Mouse (Mus musculus): ENCODE data around the gene Defb28. TPM values are rescaled to one million over a fixed set of nuclear protein-coding genes. Genes with fewer than 3 reads are reported as not detected.

Defb28 gene
- polyA plus RNA-seq, 1 experiment from 2014 or later, result not detected

GRCm38 (mm10) chr2:152544691-152545090 lies 26.6 kb downstream of the Defb28 start:
- H3K4me3 ChIP-seq (ENCODE audit: low read depth, low read length), result no peak overlapping the region
- 29% methylated on average over 4 of the region's 4 CpGs for WGBS
- H3K9me3 ChIP-seq (ENCODE audit: control insufficient read depth, low read length), result no peaks in the 10 kb centered on the region; the same call in 1 of the 2 replicates
- no peaks in the 10 kb centered on the region for H3K4me1 ChIP-seq (ENCODE audit: control insufficient read depth, insufficient read depth, low read length)
- no peak; the same call in 1 of the 2 replicates for ATAC-seq (ENCODE audit: low FRiP score)
- H3K4me2 ChIP-seq, result no peak overlapping the region
- no peaks in the 10 kb centered on the region for H3K27me3 ChIP-seq (ENCODE audit: control insufficient read depth, insufficient read depth, low read length)
- H3K36me3 ChIP-seq (ENCODE audit: control insufficient read depth, insufficient read depth, low read length), result no peaks in the 10 kb centered on the region
- no peak for DNase-seq (ENCODE audit: low spot score, missing footprints)
- H3K27ac ChIP-seq (ENCODE audit: low read depth, low read length), result no peak overlapping the region
- no peak overlapping the region for H3K9ac ChIP-seq (ENCODE audit: low read length)

GRCm38 (mm10) chr2:152548124-152548523 lies 30.1 kb downstream of the Defb28 start:
- no peak overlapping the region for H3K4me2 ChIP-seq
- no peak overlapping the region for H3K4me3 ChIP-seq (ENCODE audit: low read depth, low read length)
- ATAC-seq (ENCODE audit: low FRiP score) (no peak), DNase-seq (ENCODE audit: low spot score, missing footprints) (no peak)
- WGBS, result 78% methylated on average over 5 of the region's 5 CpGs
- no peak overlapping the region for H3K9ac ChIP-seq (ENCODE audit: low read length)
- H3K27me3 ChIP-seq (ENCODE audit: control insufficient read depth, insufficient read depth, low read length), result no peaks in the 10 kb centered on the region
- no peak overlapping the region for H3K27ac ChIP-seq (ENCODE audit: low read depth, low read length)
- H3K4me1 ChIP-seq (ENCODE audit: control insufficient read depth, insufficient read depth, low read length), result no peaks in the 10 kb centered on the region
- H3K9me3 ChIP-seq (ENCODE audit: control insufficient read depth, low read length), result no peaks in the 10 kb centered on the region
- no peaks in the 10 kb centered on the region for H3K36me3 ChIP-seq (ENCODE audit: control insufficient read depth, insufficient read depth, low read length)

GRCm38 (mm10) chr2:152553774-152554423 lies 35.8 kb downstream of the Defb28 start:
- H3K4me1 ChIP-seq (ENCODE audit: control insufficient read depth, insufficient read depth, low read length), result no peaks in the 10 kb centered on the region
- 14% methylated on average over 16 of the region's 16 CpGs for WGBS
- no peak overlapping the region for H3K27ac ChIP-seq (ENCODE audit: low read depth, low read length)
- ATAC-seq (ENCODE audit: low FRiP score), result 0 out of 2 replicates have a peak, but pooled peaks have one; percentile 35
- H3K9me3 ChIP-seq (ENCODE audit: control insufficient read depth, low read length), result no peaks in the 10 kb centered on the region
- peak; percentile 96 for DNase-seq (ENCODE audit: low spot score, missing footprints)
- H3K36me3 ChIP-seq (ENCODE audit: control insufficient read depth, insufficient read depth, low read length), result no peaks in the 10 kb centered on the region
- H3K4me2 ChIP-seq, result no peak overlapping the region
- no peaks in the 10 kb centered on the region for H3K27me3 ChIP-seq (ENCODE audit: control insufficient read depth, insufficient read depth, low read length)
- no peak overlapping the region for H3K9ac ChIP-seq (ENCODE audit: low read length)
- H3K4me3 ChIP-seq (ENCODE audit: low read depth, low read length), result no peak overlapping the region

DNA sequence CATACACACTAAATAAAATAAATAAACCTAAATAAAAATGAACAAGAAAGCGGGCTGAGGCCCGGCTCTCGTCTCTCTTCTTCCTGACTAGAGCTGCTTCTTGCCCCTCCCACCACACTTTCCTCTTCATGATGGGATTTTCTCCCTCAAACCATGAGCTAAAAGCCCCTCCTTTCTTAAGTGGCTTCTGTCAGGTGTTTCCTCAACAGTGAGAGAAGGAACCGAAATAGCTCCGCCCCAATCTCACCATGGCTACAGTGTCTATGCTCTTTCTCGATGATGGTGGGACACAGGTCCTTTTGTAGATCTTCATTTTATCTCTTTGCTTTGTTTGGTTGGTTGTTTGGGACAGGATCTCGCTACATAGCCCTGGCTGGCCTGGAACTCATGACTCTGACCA lies 38.6 kb downstream of the Defb28 start:
- Histone ChIP-seq H3K4me1 (ENCODE audit: control insufficient read depth, insufficient read depth, low read length) (no peaks in the 10 kb centered on the region), H3K27ac (ENCODE audit: low read depth, low read length) (no peak overlapping the region), H3K36me3 (ENCODE audit: control insufficient read depth, insufficient read depth, low read length) (no peaks in the 10 kb centered on the region), H3K4me2 (no peak overlapping the region), H3K9me3 (ENCODE audit: control insufficient read depth, low read length) (no peaks in the 10 kb centered on the region), H3K27me3 (ENCODE audit: control insufficient read depth, insufficient read depth, low read length) (no peaks in the 10 kb centered on the region), H3K4me3 (ENCODE audit: low read depth, low read length) (no peak overlapping the region), H3K9ac (ENCODE audit: low read length) (no peak overlapping the region)
- 88% methylated on average over 7 of the region's 7 CpGs for WGBS
- DNase-seq (ENCODE audit: low spot score, missing footprints) (no peak), ATAC-seq (ENCODE audit: low FRiP score) (no peak)

- 92% methylated on average over 5 of the region's 5 CpGs for WGBS
- H3K27ac ChIP-seq (ENCODE audit: low read depth, low read length), result no peak within 1 kb of the TSS
- no peak within 1 kb of the TSS for H3K4me3 ChIP-seq (ENCODE audit: low read depth, low read length)
- no peaks in the 10 kb centered on the region for H3K9me3 ChIP-seq (ENCODE audit: control insufficient read depth, low read length)
- no peaks in the 10 kb centered on the region for H3K27me3 ChIP-seq (ENCODE audit: control insufficient read depth, insufficient read depth, low read length)
- no peak for ATAC-seq (ENCODE audit: low FRiP score)
- no peaks in the 10 kb centered on the region for H3K4me1 ChIP-seq (ENCODE audit: control insufficient read depth, insufficient read depth, low read length)
- no peaks in the 10 kb centered on the region for H3K36me3 ChIP-seq (ENCODE audit: control insufficient read depth, insufficient read depth, low read length)
- H3K9ac ChIP-seq (ENCODE audit: low read length), result no peak within 1 kb of the TSS
- H3K4me2 ChIP-seq, result no peak within 1 kb of the TSS
- DNase-seq (ENCODE audit: low spot score, missing footprints), result no peak
Observed at GRCm38 (mm10) chr2:152569038-152569437, 51.0 kb downstream of the Defb28 start, which contains the start of gene Gm17416. Gene Gm17416, plus strand, starts transcription at chr2:152569338.

DNA sequence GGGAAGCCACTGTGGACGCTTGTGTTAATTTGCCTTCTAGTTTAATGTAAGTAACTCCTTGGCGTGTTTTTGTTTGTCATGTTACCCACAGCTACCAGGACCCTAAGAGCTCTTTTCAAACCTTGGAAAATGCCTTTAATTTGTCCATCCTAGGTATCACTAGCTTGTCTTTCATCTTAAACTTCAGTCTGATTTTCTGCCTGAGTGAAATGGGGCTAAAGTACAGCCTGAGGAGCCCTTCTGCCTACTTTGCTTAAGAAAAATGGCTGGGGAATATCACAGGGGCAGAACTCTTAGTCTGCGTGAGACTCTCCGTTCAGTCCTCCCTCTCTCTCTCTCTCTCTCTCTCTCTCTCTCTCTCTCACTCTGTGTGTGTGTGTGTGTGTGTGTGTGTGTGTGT lies 51.8 kb downstream of the Defb28 start:
- Histone ChIP-seq H3K36me3 (ENCODE audit: control insufficient read depth, insufficient read depth, low read length) (no peaks in the 10 kb centered on the region), H3K4me2 (no peak overlapping the region), H3K9me3 (ENCODE audit: control insufficient read depth, low read length) (no peaks in the 10 kb centered on the region), H3K4me3 (ENCODE audit: low read depth, low read length) (no peak overlapping the region), H3K27ac (ENCODE audit: low read depth, low read length) (no peak overlapping the region), H3K27me3 (ENCODE audit: control insufficient read depth, insufficient read depth, low read length) (no peaks in the 10 kb centered on the region), H3K9ac (ENCODE audit: low read length) (no peak overlapping the region), H3K4me1 (ENCODE audit: control insufficient read depth, insufficient read depth, low read length) (no peaks in the 10 kb centered on the region)
- DNase-seq (ENCODE audit: low spot score, missing footprints) (no peak), ATAC-seq (ENCODE audit: low FRiP score) (no peak)
- 82% methylated on average over 4 of the region's 4 CpGs for WGBS

GRCm38 (mm10) chr2:152570313-152570712 lies 52.3 kb downstream of the Defb28 start:
- ATAC-seq (ENCODE audit: low FRiP score), result no peak

More at GRCm38 (mm10) chr2:152570313-152570712, 52.3 kb downstream of the Defb28 start:
- Histone ChIP-seq H3K4me3 (ENCODE audit: low read depth, low read length) (no peak overlapping the region), H3K9me3 (ENCODE audit: control insufficient read depth, low read length) (no peaks in the 10 kb centered on the region), H3K27ac (ENCODE audit: low read depth, low read length) (no peak overlapping the region), H3K4me2 (no peak overlapping the region), H3K36me3 (ENCODE audit: control insufficient read depth, insufficient read depth, low read length) (no peaks in the 10 kb centered on the region), H3K4me1 (ENCODE audit: control insufficient read depth, insufficient read depth, low read length) (no peaks in the 10 kb centered on the region), H3K9ac (ENCODE audit: low read length) (no peak overlapping the region), H3K27me3 (ENCODE audit: control insufficient read depth, insufficient read depth, low read length) (no peaks in the 10 kb centered on the region)
- WGBS, result 84% methylated on average over 6 of the region's 6 CpGs
- no peak for DNase-seq (ENCODE audit: low spot score, missing footprints)

Other genes with a start within 250 kb of the Defb28 start
- 24.2 and 25.0 TPM in 2 replicates for gene Tbc1d20, start 224.4 kb upstream of the Defb28 start, polyA plus RNA-seq (2014; fragmentation: Nextera tagmentation; extraction: Ambion mirVana)
- 62.0 and 70.1 TPM in 2 replicates for gene Rbck1, start 185.6 kb upstream of the Defb28 start, polyA plus RNA-seq (2014; fragmentation: Nextera tagmentation; extraction: Ambion mirVana)
- gene Trib3, start 174.2 kb upstream of the Defb28 start, polyA plus RNA-seq (2014; fragmentation: Nextera tagmentation; extraction: Ambion mirVana), result 1.1 and 1.2 TPM in 2 replicates
- 5.3 and 6.2 TPM in 2 replicates for gene Nrsn2, start 141.6 kb upstream of the Defb28 start, polyA plus RNA-seq (2014; fragmentation: Nextera tagmentation; extraction: Ambion mirVana)
- gene Sox12, start 120.2 kb upstream of the Defb28 start, polyA plus RNA-seq (2014; fragmentation: Nextera tagmentation; extraction: Ambion mirVana), result 16.9 and 17.8 TPM in 2 replicates
- 52.0 and 55.0 TPM in 2 replicates for gene Zcchc3, start 103.2 kb upstream of the Defb28 start, polyA plus RNA-seq (2014; fragmentation: Nextera tagmentation; extraction: Ambion mirVana)
- 0.40 and 0.93 TPM in 2 replicates for gene 6820408C15Rik, start 102.7 kb upstream of the Defb28 start, polyA plus RNA-seq (2014; fragmentation: Nextera tagmentation; extraction: Ambion mirVana)
- gene Defb23, start 53.6 kb upstream of the Defb28 start, polyA plus RNA-seq (2014; fragmentation: Nextera tagmentation; extraction: Ambion mirVana), result not detected in 2 replicates
- not detected in 2 replicates for gene Defb20, start 41.2 kb upstream of the Defb28 start, polyA plus RNA-seq (2014; fragmentation: Nextera tagmentation; extraction: Ambion mirVana)
- not detected in 2 replicates for gene Defb22, start 28.1 kb upstream of the Defb28 start, polyA plus RNA-seq (2014; fragmentation: Nextera tagmentation; extraction: Ambion mirVana)
- not detected in 2 replicates for gene Defb26, start 6.6 kb upstream of the Defb28 start, polyA plus RNA-seq (2014; fragmentation: Nextera tagmentation; extraction: Ambion mirVana)
- not detected in 2 replicates for gene Defb29, start 21.8 kb downstream of the Defb28 start, polyA plus RNA-seq (2014; fragmentation: Nextera tagmentation; extraction: Ambion mirVana)
- gene Gm17416, start 51.1 kb downstream of the Defb28 start, polyA plus RNA-seq (2014; fragmentation: Nextera tagmentation; extraction: Ambion mirVana), result not detected in 2 replicates
- not detected in 2 replicates for gene Defb21, start 54.5 kb downstream of the Defb28 start, polyA plus RNA-seq (2014; fragmentation: Nextera tagmentation; extraction: Ambion mirVana)
- not detected in 2 replicates for gene Defb19, start 62.1 kb downstream of the Defb28 start, polyA plus RNA-seq (2014; fragmentation: Nextera tagmentation; extraction: Ambion mirVana)
- gene Defb45, start 81.1 kb downstream of the Defb28 start, polyA plus RNA-seq (2014; fragmentation: Nextera tagmentation; extraction: Ambion mirVana), result not detected in 2 replicates
- not detected in 2 replicates for gene Defb36, start 86.1 kb downstream of the Defb28 start, polyA plus RNA-seq (2014; fragmentation: Nextera tagmentation; extraction: Ambion mirVana)
- gene Defb25, start 104.8 kb downstream of the Defb28 start, polyA plus RNA-seq (2014; fragmentation: Nextera tagmentation; extraction: Ambion mirVana), result not detected in 2 replicates
- gene Rem1, start 108.7 kb downstream of the Defb28 start, polyA plus RNA-seq (2014; fragmentation: Nextera tagmentation; extraction: Ambion mirVana), result 0.18 and 0.22 TPM in 2 replicates
- gene H13, start 151.2 kb downstream of the Defb28 start, polyA plus RNA-seq (2014; fragmentation: Nextera tagmentation; extraction: Ambion mirVana), result 117 and 119 TPM in 2 replicates
- gene Mcts2, start 168.8 kb downstream of the Defb28 start, polyA plus RNA-seq (2014; fragmentation: Nextera tagmentation; extraction: Ambion mirVana), result 43.4 and 48.6 TPM in 2 replicates
- 66.0 and 70.7 TPM in 2 replicates for gene Id1, start 218.0 kb downstream of the Defb28 start, polyA plus RNA-seq (2014; fragmentation: Nextera tagmentation; extraction: Ambion mirVana)
- gene Cox4i2, start 235.9 kb downstream of the Defb28 start, polyA plus RNA-seq (2014; fragmentation: Nextera tagmentation; extraction: Ambion mirVana), result 2.8 and 3.7 TPM in 2 replicates